Mouse (Mus musculus): Measurements from ENCODE around the gene Usp10. TPM values are rescaled to one million over a fixed set of nuclear protein-coding genes. Genes with fewer than 3 reads are reported as not detected.

Gene Usp10
- polyA plus RNA-seq, 1 experiment = 133 TPM

- H3K27ac ChIP-seq (ENCODE audit: control insufficient read depth, insufficient read depth, low read depth, low read length, poor library complexity) = no peak overlapping the region
- H3K4me1 ChIP-seq (ENCODE audit: control insufficient read depth, insufficient read depth, low read length) = no peaks in the 10 kb centered on the region
- no peak overlapping the region for H3K4me3 ChIP-seq (replicated peaks; ENCODE audit: control insufficient read depth, low read depth, low read length)
- 92% methylated on average over 5 of the region's 5 CpGs for WGBS
- TF ChIP-seq POLR2A (IDR thresholded peaks at IDR 0.05; ENCODE audit: borderline replicate concordance, control insufficient read depth, low read depth, low read length) (no peak), CTCF (IDR thresholded peaks at IDR 0.05; ENCODE audit: control insufficient read depth, insufficient read depth, low read length) (no peak)
Observed at GRCm38 (mm10) chr8:119952747-119953146, 42.6 kb downstream of the Usp10 start.

DNA sequence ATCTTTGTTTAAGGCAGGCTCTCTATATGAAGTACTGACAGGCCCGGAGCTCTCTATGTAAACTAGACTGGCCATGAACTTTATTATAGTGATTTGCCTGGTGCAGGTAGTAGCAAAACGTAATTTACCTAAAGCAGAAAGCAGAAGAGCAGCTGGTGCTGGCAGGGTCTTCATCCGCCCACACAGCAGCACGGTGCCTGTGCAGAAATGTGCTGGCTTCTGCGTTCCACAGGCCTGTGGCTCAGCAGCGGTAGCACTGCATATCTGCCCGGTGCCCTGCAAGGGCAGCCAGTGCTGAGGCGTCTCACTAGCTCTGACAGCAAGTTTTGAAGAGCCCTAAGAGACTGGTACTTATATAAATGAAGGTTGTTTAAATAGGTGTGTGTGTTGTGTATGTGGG lies 45.2 kb downstream of the Usp10 start:
- WGBS = 93% methylated on average over 8 of the region's 8 CpGs
- TF ChIP-seq CTCF (IDR thresholded peaks at IDR 0.05; ENCODE audit: control insufficient read depth, insufficient read depth, low read length) = no peak
- TF ChIP-seq POLR2A (IDR thresholded peaks at IDR 0.05; ENCODE audit: borderline replicate concordance, control insufficient read depth, low read depth, low read length) = no peak
- H3K4me1 ChIP-seq (ENCODE audit: control insufficient read depth, insufficient read depth, low read length) = no peaks in the 10 kb centered on the region
- H3K27ac ChIP-seq (ENCODE audit: control insufficient read depth, insufficient read depth, low read depth, low read length, poor library complexity) = no peak overlapping the region
- H3K4me3 ChIP-seq (replicated peaks; ENCODE audit: control insufficient read depth, low read depth, low read length) = no peak overlapping the region

DNA sequence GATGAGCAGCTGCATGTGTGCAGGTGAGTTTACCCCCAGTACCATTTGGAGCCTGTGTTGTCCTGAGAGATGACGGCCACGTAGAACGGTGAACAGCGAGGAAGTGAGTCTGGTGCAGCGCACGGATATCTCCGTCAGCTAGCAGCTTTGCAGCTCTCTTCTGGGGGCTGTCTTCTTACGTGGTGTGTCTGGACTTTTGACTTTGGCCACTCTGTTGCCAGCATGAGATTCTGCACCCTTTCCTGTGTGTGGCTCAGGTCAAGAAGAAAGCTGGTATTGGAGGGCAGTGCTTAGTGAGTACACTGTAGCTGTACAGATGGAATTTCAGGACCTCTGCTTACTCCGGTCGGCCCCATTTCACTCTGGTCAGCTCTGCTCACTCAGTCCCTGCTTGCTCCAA lies 47.9 kb downstream of the Usp10 start:
- H3K27ac ChIP-seq (ENCODE audit: control insufficient read depth, insufficient read depth, low read depth, low read length, poor library complexity) = no peak overlapping the region
- 95% methylated on average over 10 of the region's 10 CpGs for WGBS

GRCm38 (mm10) chr8:119960531-119961104 lies 50.5 kb downstream of the Usp10 start:
- no peak overlapping the region for H3K4me3 ChIP-seq (replicated peaks; ENCODE audit: control insufficient read depth, low read depth, low read length)
- TF ChIP-seq POLR2A (IDR thresholded peaks at IDR 0.05; ENCODE audit: borderline replicate concordance, control insufficient read depth, low read depth, low read length) = no peak
- H3K27ac ChIP-seq (ENCODE audit: control insufficient read depth, insufficient read depth, low read depth, low read length, poor library complexity) = no peak overlapping the region
- no peaks in the 10 kb centered on the region for H3K4me1 ChIP-seq (ENCODE audit: control insufficient read depth, insufficient read depth, low read length)
- WGBS = 77% methylated on average over 5 of the region's 5 CpGs

More for the DNA sequence above, 47.9 kb downstream of the Usp10 start:
- H3K4me1 ChIP-seq (ENCODE audit: control insufficient read depth, insufficient read depth, low read length) = no peaks in the 10 kb centered on the region
- H3K4me3 ChIP-seq (replicated peaks; ENCODE audit: control insufficient read depth, low read depth, low read length) = no peak overlapping the region
- TF ChIP-seq POLR2A (IDR thresholded peaks at IDR 0.05; ENCODE audit: borderline replicate concordance, control insufficient read depth, low read depth, low read length) = no peak
- TF ChIP-seq CTCF (IDR thresholded peaks at IDR 0.05; ENCODE audit: control insufficient read depth, insufficient read depth, low read length) = no peak

DNA sequence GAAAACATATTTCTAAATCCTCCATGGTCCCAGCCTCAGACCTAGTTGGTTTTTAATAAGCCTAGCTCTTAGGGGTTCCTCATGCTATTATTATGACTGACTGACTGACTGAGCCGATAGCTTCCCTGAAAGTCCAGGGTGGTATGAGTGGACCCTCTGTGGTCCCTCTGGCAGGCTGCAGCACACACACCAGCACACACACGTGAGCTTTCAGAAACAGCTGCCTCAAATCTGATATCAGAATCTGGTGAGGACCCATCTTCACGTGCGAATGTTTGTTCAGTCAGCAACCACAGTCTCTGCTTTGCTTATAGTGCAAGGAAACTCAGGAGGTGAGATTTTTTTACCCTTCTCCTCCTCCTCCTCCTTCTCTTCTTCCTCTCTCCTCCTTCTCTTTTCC lies 54.7 kb downstream of the Usp10 start:
- 70% methylated on average over 4 of the region's 4 CpGs for WGBS
- no peak overlapping the region for H3K4me3 ChIP-seq (replicated peaks; ENCODE audit: control insufficient read depth, low read depth, low read length)
- H3K4me1 ChIP-seq (ENCODE audit: control insufficient read depth, insufficient read depth, low read length) = no peaks in the 10 kb centered on the region
- TF ChIP-seq POLR2A (IDR thresholded peaks at IDR 0.05; ENCODE audit: borderline replicate concordance, control insufficient read depth, low read depth, low read length) = no peak
- TF ChIP-seq CTCF (IDR thresholded peaks at IDR 0.05; ENCODE audit: control insufficient read depth, insufficient read depth, low read length) = no peak
- H3K27ac ChIP-seq (ENCODE audit: control insufficient read depth, insufficient read depth, low read depth, low read length, poor library complexity) = no peak overlapping the region

- no peak overlapping the region for H3K27ac ChIP-seq (ENCODE audit: control insufficient read depth, insufficient read depth, low read depth, low read length, poor library complexity)
- H3K4me1 ChIP-seq (ENCODE audit: control insufficient read depth, insufficient read depth, low read length) = no peaks in the 10 kb centered on the region
- 89% methylated on average over 9 of the region's 9 CpGs for WGBS
- no peak for TF ChIP-seq POLR2A (IDR thresholded peaks at IDR 0.05; ENCODE audit: borderline replicate concordance, control insufficient read depth, low read depth, low read length)
- TF ChIP-seq CTCF (IDR thresholded peaks at IDR 0.05; ENCODE audit: control insufficient read depth, insufficient read depth, low read length) = peak; percentile 30; the same call in 1 of the 2 replicates
- no peak overlapping the region for H3K4me3 ChIP-seq (replicated peaks; ENCODE audit: control insufficient read depth, low read depth, low read length)
Observed at GRCm38 (mm10) chr8:119967435-119967834, 57.3 kb downstream of the Usp10 start.

GRCm38 (mm10) chr8:119970169-119970568 lies 60.0 kb downstream of the Usp10 start:
- Histone ChIP-seq H3K4me3 (replicated peaks; ENCODE audit: control insufficient read depth, low read depth, low read length) (no peak overlapping the region), H3K27ac (ENCODE audit: control insufficient read depth, insufficient read depth, low read depth, low read length, poor library complexity) (no peak overlapping the region), H3K4me1 (ENCODE audit: control insufficient read depth, insufficient read depth, low read length) (no peaks in the 10 kb centered on the region; the same call in 1 of the 2 replicates)
- TF ChIP-seq POLR2A (IDR thresholded peaks at IDR 0.05; ENCODE audit: borderline replicate concordance, control insufficient read depth, low read depth, low read length) (no peak), CTCF (IDR thresholded peaks at IDR 0.05; ENCODE audit: control insufficient read depth, insufficient read depth, low read length) (no peak)
- WGBS = 88% methylated on average over 9 of the region's 9 CpGs

- H3K27ac ChIP-seq (ENCODE audit: control insufficient read depth, insufficient read depth, low read depth, low read length, poor library complexity) = no peak overlapping the region
- no peak for TF ChIP-seq CTCF (IDR thresholded peaks at IDR 0.05; ENCODE audit: control insufficient read depth, insufficient read depth, low read length)
- no peak for TF ChIP-seq POLR2A (IDR thresholded peaks at IDR 0.05; ENCODE audit: borderline replicate concordance, control insufficient read depth, low read depth, low read length)
- H3K4me3 ChIP-seq (replicated peaks; ENCODE audit: control insufficient read depth, low read depth, low read length) = no peak overlapping the region
- 16% methylated on average over 12 of the region's 12 CpGs for WGBS
- H3K4me1 ChIP-seq (ENCODE audit: control insufficient read depth, insufficient read depth, low read length) = no peaks in the 10 kb centered on the region; the same call in 1 of the 2 replicates
Observed at GRCm38 (mm10) chr8:119972558-119972957, 62.4 kb downstream of the Usp10 start.
